Mouse (Mus musculus) forebrain, embryonic 13.5 days (tissue): ENCODE measurements around the gene Ing4. TPM values are rescaled to one million over a fixed set of nuclear protein-coding genes. Genes with fewer than 3 reads are reported as not detected.
A peak's percentile ranks its signal among the peaks of the same experiment; 100 is the strongest.
"Not testable (repeated sequence)": the region's sequence is repeated elsewhere in the genome, so short reads cannot be mapped to it uniquely, and the experiment has no call there.

Experiments used
- ATAC-seq: fragments of 200-750 bp; cut with Nextera tagmentation; 2 replicates; pipeline ENCODE4 v1.8.0; 2017
- H3K27ac ChIP-seq: fragments of 300-500 bp; sonication (generic); 2 replicates; pipeline ENCODE4 v1.5.1; 2015; ENCODE audit warnings: inconsistent platforms, mild to moderate bottlenecking, moderate library complexity
- H3K27me3 ChIP-seq: fragments of 300-500 bp; sonication (generic); 2 replicates; pipeline ENCODE4 v1.6.1; 2015; ENCODE audit warnings: mild to moderate bottlenecking, inconsistent platforms
- H3K36me3 ChIP-seq: fragments of 300-500 bp; sonication (generic); 2 replicates; pipeline ENCODE4 v1.6.1; 2015; ENCODE audit warnings: mild to moderate bottlenecking, inconsistent platforms; ENCODE audit not compliant: poor library complexity, severe bottlenecking
- H3K4me1 ChIP-seq: fragments of 300-500 bp; sonication (generic); 2 replicates; pipeline ENCODE4 v1.6.1; 2015; ENCODE audit warnings: inconsistent platforms
- H3K4me2 ChIP-seq: fragments of 300-500 bp; sonication (generic); 2 replicates; pipeline ENCODE4 v1.6.1; 2015; ENCODE audit warnings: inconsistent platforms, mild to moderate bottlenecking, moderate library complexity
- H3K4me3 ChIP-seq: fragments of 300-500 bp; sonication (generic); 2 replicates; pipeline ENCODE4 v1.5.1; 2015; ENCODE audit warnings: mild to moderate bottlenecking, inconsistent platforms
- H3K9ac ChIP-seq: fragments of 300-500 bp; sonication (generic); 2 replicates; pipeline ENCODE4 v1.6.1; 2015; ENCODE audit warnings: mild to moderate bottlenecking, inconsistent platforms
- H3K9me3 ChIP-seq: fragments of 300-500 bp; sonication (generic); replicated peaks from 2 replicates; pipeline ENCODE4 v1.6.1; 2016; ENCODE audit warnings: inconsistent platforms
- WGBS: fragments of 180-500 bp; shearing (Covaris S2); methylation state at CpG from one replicate; pipeline ENCODE4 v1.1.7; 2015; 5-methylcytosine and 5-hydroxymethylcytosine counted together
- polyA plus RNA-seq: library from polyadenylated mRNA; unstranded; fragments of >200 nt; fragmentation: Nextera tagmentation; extraction: Ambion mirVana; gene quantifications from 2 replicates; pipeline ENCODE4 v1.2.1, GENCODE M21; 2015

Gene Ing4
- polyA plus RNA-seq, 1 experiment from 2014 or later, result 190 TPM

- Histone ChIP-seq H3K9ac (peak within 1 kb of the TSS; percentile 16; the same call in 1 of the 2 replicates), H3K36me3 (peaks cover 94% of the 10 kb centered on the region), H3K27me3 (no peaks in the 10 kb centered on the region), H3K9me3 (no peaks in the 10 kb centered on the region), H3K4me2 (no peak within 1 kb of the TSS), H3K4me1 (no peaks in the 10 kb centered on the region), H3K27ac (no peak within 1 kb of the TSS; the same call in 1 of the 2 replicates), H3K4me3 (no peak within 1 kb of the TSS)
- ATAC-seq, result no peak; the same call in 1 of the 2 replicates
- 34% methylated on average over 20 of the region's 20 CpGs for WGBS
These were observed 10.1 kb downstream of the Ing4 start, which contains the start of gene Acrbp for GRCm38 (mm10) chr6:125049678-125050077. Gene Acrbp, plus strand, starts transcription at chr6:125049689.

- ATAC-seq, result no peak
- WGBS, result 68% methylated on average over 5 of the region's 5 CpGs
- Histone ChIP-seq H3K4me2 (no peak overlapping the region), H3K27me3 (no peaks in the 10 kb centered on the region), H3K4me1 (no peaks in the 10 kb centered on the region), H3K9ac (no peak overlapping the region), H3K36me3 (peaks cover 91% of the 10 kb centered on the region), H3K27ac (no peak overlapping the region), H3K4me3 (no peak overlapping the region), H3K9me3 (no peaks in the 10 kb centered on the region)
These were observed 11.7 kb downstream of the Ing4 start for GRCm38 (mm10) chr6:125051237-125051636.

- Histone ChIP-seq H3K27me3 (no peaks in the 10 kb centered on the region), H3K4me2 (no peak overlapping the region), H3K4me3 (no peak overlapping the region), H3K36me3 (peaks cover 4% of the 10 kb centered on the region; the same call in 1 of the 2 replicates), H3K27ac (no peak overlapping the region), H3K4me1 (no peaks in the 10 kb centered on the region), H3K9ac (no peak overlapping the region), H3K9me3 (no peaks in the 10 kb centered on the region)
- 43% methylated on average over 6 of the region's 6 CpGs for WGBS
- no peak for ATAC-seq
These were observed 21.9 kb downstream of the Ing4 start for GRCm38 (mm10) chr6:125061493-125061892.

- no peak for ATAC-seq
- Histone ChIP-seq H3K27me3 (no peaks in the 10 kb centered on the region), H3K9ac (no peak overlapping the region), H3K4me1 (no peaks in the 10 kb centered on the region), H3K4me2 (no peak overlapping the region), H3K4me3 (no peak overlapping the region), H3K36me3 (peaks cover under 1% of the 10 kb centered on the region; the same call in 1 of the 2 replicates), H3K27ac (no peak overlapping the region), H3K9me3 (no peaks in the 10 kb centered on the region)
- 89% methylated on average over 5 of the region's 5 CpGs for WGBS
These were observed 23.0 kb downstream of the Ing4 start for GRCm38 (mm10) chr6:125062511-125062910.

- H3K9me3 ChIP-seq, result no peaks in the 10 kb centered on the region
- no peaks in the 10 kb centered on the region for H3K36me3 ChIP-seq
- 87% methylated on average over 6 of the region's 6 CpGs for WGBS
- no peak overlapping the region for H3K4me3 ChIP-seq
- H3K4me2 ChIP-seq, result no peak overlapping the region
- ATAC-seq, result no peak
- no peak overlapping the region for H3K9ac ChIP-seq
- H3K4me1 ChIP-seq, result no peaks in the 10 kb centered on the region
- H3K27me3 ChIP-seq, result no peaks in the 10 kb centered on the region
- no peak overlapping the region; the same call in 1 of the 2 replicates for H3K27ac ChIP-seq
These were observed 24.3 kb downstream of the Ing4 start for GRCm38 (mm10) chr6:125063906-125064305.

GRCm38 (mm10) chr6:125065223-125065622 lies 25.7 kb downstream of the Ing4 start:
- H3K4me2 ChIP-seq, H3K27ac ChIP-seq, H3K4me3 ChIP-seq, H3K9me3 ChIP-seq, H3K27me3 ChIP-seq, H3K36me3 ChIP-seq, ATAC-seq, H3K4me1 ChIP-seq, H3K9ac ChIP-seq: not testable (repeated sequence)
- no CpG with 5 or more reads among the region's 1 CpGs for WGBS

GRCm38 (mm10) chr6:125067571-125067995 lies 28.0 kb downstream of the Ing4 start, which contains the start of gene Lpar5:
Gene Lpar5, plus strand, starts transcription at chr6:125067920.
- no peaks in the 10 kb centered on the region for H3K9me3 ChIP-seq
- H3K4me3 ChIP-seq, result no peak within 1 kb of the TSS
- no peak within 1 kb of the TSS for H3K9ac ChIP-seq
- no peak for ATAC-seq
- no peak within 1 kb of the TSS for H3K27ac ChIP-seq
- 75% methylated on average over 8 of the region's 8 CpGs for WGBS
- peaks cover 19% of the 10 kb centered on the region for H3K4me1 ChIP-seq
- H3K27me3 ChIP-seq, result no peaks in the 10 kb centered on the region
- no peak within 1 kb of the TSS for H3K4me2 ChIP-seq
- H3K36me3 ChIP-seq, result no peaks in the 10 kb centered on the region

- peak overlapping the region; percentile 35 for H3K4me2 ChIP-seq
- H3K27ac ChIP-seq, result peak overlapping the region; percentile 96
- peaks cover 19% of the 10 kb centered on the region for H3K4me1 ChIP-seq
- no peak overlapping the region; the same call in 1 of the 2 replicates for H3K9ac ChIP-seq
- no peaks in the 10 kb centered on the region for H3K36me3 ChIP-seq
- 76% methylated on average over 18 of the region's 18 CpGs for WGBS
- no peaks in the 10 kb centered on the region for H3K9me3 ChIP-seq
- no peaks in the 10 kb centered on the region for H3K27me3 ChIP-seq
- ATAC-seq, result peak; percentile 93
- H3K4me3 ChIP-seq, result no peak overlapping the region
These were observed 31.8 kb downstream of the Ing4 start for GRCm38 (mm10) chr6:125071170-125071895.

GRCm38 (mm10) chr6:125071896-125072279 lies 32.3 kb downstream of the Ing4 start:
- WGBS, result 13% methylated on average over 2 of the region's 2 CpGs

GRCm38 (mm10) chr6:125073825-125074224 lies 34.3 kb downstream of the Ing4 start:
- H3K4me1 ChIP-seq, result peaks cover 19% of the 10 kb centered on the region
- H3K4me2 ChIP-seq, result no peak overlapping the region
- H3K4me3 ChIP-seq, result no peak overlapping the region
- ATAC-seq, result no peak
- WGBS, result 71% methylated on average over 8 of the region's 8 CpGs
- no peaks in the 10 kb centered on the region for H3K9me3 ChIP-seq
- no peak overlapping the region for H3K27ac ChIP-seq
- no peaks in the 10 kb centered on the region for H3K36me3 ChIP-seq
- no peak overlapping the region for H3K9ac ChIP-seq
- H3K27me3 ChIP-seq, result no peaks in the 10 kb centered on the region

More at GRCm38 (mm10) chr6:125071896-125072279, 32.3 kb downstream of the Ing4 start:
- no peaks in the 10 kb centered on the region for H3K36me3 ChIP-seq
- H3K4me1 ChIP-seq, result peaks cover 19% of the 10 kb centered on the region
- peak overlapping the region; percentile 35 for H3K4me2 ChIP-seq
- H3K27ac ChIP-seq, result peak overlapping the region; percentile 96
- no peak overlapping the region for H3K4me3 ChIP-seq
- H3K9ac ChIP-seq, result no peak overlapping the region; the same call in 1 of the 2 replicates
- no peaks in the 10 kb centered on the region for H3K27me3 ChIP-seq
- no peaks in the 10 kb centered on the region for H3K9me3 ChIP-seq
- peak; percentile 90 for ATAC-seq

- Histone ChIP-seq H3K4me1 (peaks cover 10% of the 10 kb centered on the region), H3K27me3 (0 out of 2 replicates have a peak, but pooled peaks cover 9% of the 10 kb centered on the region), H3K27ac (peak overlapping the region; percentile 90), H3K36me3 (no peaks in the 10 kb centered on the region), H3K4me2 (peak overlapping the region; percentile 69), H3K4me3 (peak overlapping the region; percentile 42), H3K9me3 (no peaks in the 10 kb centered on the region), H3K9ac (peak overlapping the region; percentile 67)
- ATAC-seq, result peak; percentile 55
- 24% methylated on average over 25 of the region's 25 CpGs for WGBS
These were observed 41.8 kb downstream of the Ing4 start for GRCm38 (mm10) chr6:125081394-125081793.

- 23% methylated on average over 45 of the region's 45 CpGs for WGBS
- Histone ChIP-seq H3K4me1 (peaks cover 10% of the 10 kb centered on the region), H3K27ac (peak overlapping the region; percentile 90), H3K4me2 (peak overlapping the region; percentile 69), H3K27me3 (0 out of 2 replicates have a peak, but pooled peaks cover 9% of the 10 kb centered on the region), H3K9me3 (no peaks in the 10 kb centered on the region), H3K9ac (peak overlapping the region; percentile 67), H3K4me3 (peak overlapping the region; percentile 42), H3K36me3 (no peaks in the 10 kb centered on the region)
- peak; percentile 95 for ATAC-seq
These were observed 42.4 kb downstream of the Ing4 start for GRCm38 (mm10) chr6:125081797-125082560.
